ENCODE assay signal across 14 mouse cellular contexts in genomic region chr7:113638098-113638497, GRCm38 (mm10).
DNase-seq lines count a peak whose midpoint lies in the region; ATAC-seq lines count a peak whose summit lies in the region.
"Had no signal": no experiment of that assay in that cellular context is flagged by ENCODE, and none has a peak within 500 bp of the region (broad histone marks: within the 10 kb centered on the region; RNA-seq: fewer than 3 reads in every experiment).

No protein-coding gene starts in this region.

- H3K27me3 ChIP-seq in forebrain, embryonic 13.5 days: 0 out of 2 replicates have a peak, but pooled peaks cover 3% of the 10 kb centered on the region
- no peaks in the 10 kb centered on the region for H3K27me3 ChIP-seq in forebrain, embryonic 12.5 days
- H3K27me3 ChIP-seq: lung, embryonic 15.5 days had no signal

- no peaks in the 10 kb centered on the region for H3K9me3 ChIP-seq in forebrain, embryonic 13.5 days (replicated peaks)
- no peaks in the 10 kb centered on the region for H3K9me3 ChIP-seq in forebrain, embryonic 12.5 days
- H3K9me3 ChIP-seq: lung, embryonic 15.5 days; midbrain, embryonic 10.5 days had no signal

- peak; percentile 80 to 81 for DNase-seq in frontal cortex, postnatal 36 days (ENCODE audit: low spot score in 2 of 2)
- peak; percentile 25 to 75 for DNase-seq in left cerebral cortex, adult 8-10 months (ENCODE audit: low spot score in 2 of 2)
- peak; percentile 59 to 67 for DNase-seq in right cerebral cortex, postnatal 36 days (ENCODE audit: low spot score in 2 of 2)
- no peak for DNase-seq in thymus, postnatal 14 days
- DNase-seq in kidney, adult 9 months: no peak
- DNase-seq: adrenal gland, postnatal 10 days; heart, adult 18-20 months; heart, postnatal 10 days had no signal

- no peaks in the 10 kb centered on the region for H3K36me3 ChIP-seq in forebrain, embryonic 13.5 days (ENCODE audit: poor library complexity, severe bottlenecking)
- no peaks in the 10 kb centered on the region for H3K36me3 ChIP-seq in forebrain, embryonic 12.5 days (replicated peaks)
- H3K36me3 ChIP-seq: lung, embryonic 15.5 days; midbrain, embryonic 10.5 days had no signal

- no peak overlapping the region for H3K9ac ChIP-seq in forebrain, embryonic 13.5 days
- H3K9ac ChIP-seq in forebrain, embryonic 12.5 days: no peak overlapping the region
- H3K9ac ChIP-seq: lung, embryonic 15.5 days had no signal

- H3K4me2 ChIP-seq in forebrain, embryonic 13.5 days: no peak overlapping the region
- no peak overlapping the region for H3K4me2 ChIP-seq in forebrain, embryonic 12.5 days
- H3K4me2 ChIP-seq: lung, embryonic 15.5 days had no signal

- H3K27ac ChIP-seq in forebrain, embryonic 13.5 days: no peak overlapping the region
- no peak overlapping the region for H3K27ac ChIP-seq in forebrain, embryonic 12.5 days
- H3K27ac ChIP-seq: kidney, postnatal 0 days; lung, embryonic 15.5 days; midbrain, embryonic 10.5 days had no signal

- no peak overlapping the region for H3K4me3 ChIP-seq in forebrain, embryonic 13.5 days
- H3K4me3 ChIP-seq in forebrain, embryonic 12.5 days (replicated peaks): no peak overlapping the region
- H3K4me3 ChIP-seq: lung, embryonic 15.5 days; midbrain, embryonic 10.5 days had no signal

- ATAC-seq in forebrain, embryonic 13.5 days: peak; percentile 84
- no peak for ATAC-seq in forebrain, embryonic 12.5 days (ENCODE audit: low FRiP score)
- ATAC-seq in granulocyte monocyte progenitor cell, adult 5-6 weeks (replicated peaks; ENCODE audit: poor library complexity, severe bottlenecking): no peak

- H3K4me1 ChIP-seq in forebrain, embryonic 13.5 days: no peaks in the 10 kb centered on the region
- H3K4me1 ChIP-seq in forebrain, embryonic 12.5 days: 0 out of 2 replicates have a peak, but pooled peaks cover 2% of the 10 kb centered on the region
- H3K4me1 ChIP-seq: lung, embryonic 15.5 days had no signal

- WGBS in forebrain, embryonic 13.5 days: 57% methylated on average over 6 of the region's 6 CpGs
- 64% methylated on average over 6 of the region's 6 CpGs for WGBS in forebrain, embryonic 12.5 days

Comparison
In these comparisons a context has a peak if more than half of its experiments do, and no peak if none do; other contexts are left out.
1. DNase-seq: peak in frontal cortex, postnatal 36 days (2 of 2), left cerebral cortex, adult 8-10 months (2 of 2) and right cerebral cortex, postnatal 36 days (2 of 2); none in thymus, postnatal 14 days (single experiment) and kidney, adult 9 months (single experiment).